Mouse (Mus musculus) right cerebral cortex, postnatal 36 days (tissue): ENCODE results near the gene Mvk.

ENCODE experiments used
- DNase-seq, 2 experiments: peaks; one replicate each; pipeline ENCODE4 v3.0.0; 2022; ENCODE audit warnings: low spot score in 2 of 2, mixed read lengths in 1 of 2

Mvk gene

DNA sequence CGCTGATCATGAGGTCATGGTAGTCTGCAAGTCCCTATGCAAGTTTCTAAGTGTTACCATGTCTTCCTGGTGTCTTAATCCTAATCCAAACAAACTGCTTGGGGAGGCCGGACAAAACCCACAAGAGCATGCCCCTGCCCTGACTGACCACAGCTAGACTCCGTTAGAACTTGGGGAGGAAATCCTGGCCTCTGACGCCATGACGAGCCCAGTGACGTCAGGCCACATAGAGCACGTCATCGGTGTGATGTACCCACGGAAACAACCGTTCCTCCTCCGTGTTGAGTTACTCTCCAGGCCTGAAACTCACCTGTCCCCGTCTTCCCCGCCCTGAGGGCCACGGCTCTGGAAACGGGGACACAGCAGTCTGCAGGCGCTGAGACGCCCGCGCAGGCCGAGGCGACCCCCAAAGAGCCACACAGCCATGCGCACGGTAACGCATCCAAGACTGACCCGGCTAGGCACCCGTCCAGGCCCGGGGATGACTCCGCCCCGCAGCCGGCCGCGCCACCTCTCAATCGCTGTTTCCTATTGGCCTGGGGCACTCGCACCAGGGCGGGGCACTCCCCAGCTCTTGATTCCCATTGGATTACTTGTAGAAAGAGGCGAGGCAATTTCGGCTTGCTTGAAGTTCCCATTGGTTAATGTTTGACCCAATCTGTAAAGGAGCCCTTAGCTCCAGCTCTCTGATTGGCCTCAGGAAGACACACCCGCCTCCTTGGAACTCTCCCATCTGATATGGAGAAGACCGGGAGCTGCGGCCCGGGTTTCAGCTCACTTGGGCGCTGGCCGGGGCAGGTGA lies at the start of gene Mvk, which contains the start of gene Mmab:
Mvk (plus strand) TSS at position 704 of the 802 bp plus-strand sequence.
Mmab (minus strand) TSS at position 495 of the 802 bp plus-strand sequence.
- DNase-seq: peak; percentile 98

DNA sequence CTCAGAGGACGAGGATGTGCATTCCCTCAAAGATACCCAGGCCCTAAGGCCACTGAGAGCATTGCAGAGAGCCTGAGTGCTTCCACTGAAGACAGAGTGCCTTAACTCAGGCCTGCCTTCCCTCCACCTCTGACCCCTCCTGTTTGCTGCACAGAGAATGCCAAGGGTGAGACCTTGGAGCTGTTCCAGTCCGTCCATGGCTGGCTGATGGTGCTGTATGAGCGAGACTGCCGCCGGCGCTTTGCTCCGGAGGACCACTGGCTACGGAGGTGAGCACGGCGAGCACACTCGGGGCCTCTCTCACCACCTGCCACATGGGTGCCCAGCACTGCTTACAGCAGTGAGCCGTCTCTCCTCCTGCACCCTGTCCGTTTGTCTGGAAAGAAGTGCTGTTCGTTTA lies 37.5 kb upstream of the Mvk start:
- no peak for DNase-seq

DNA sequence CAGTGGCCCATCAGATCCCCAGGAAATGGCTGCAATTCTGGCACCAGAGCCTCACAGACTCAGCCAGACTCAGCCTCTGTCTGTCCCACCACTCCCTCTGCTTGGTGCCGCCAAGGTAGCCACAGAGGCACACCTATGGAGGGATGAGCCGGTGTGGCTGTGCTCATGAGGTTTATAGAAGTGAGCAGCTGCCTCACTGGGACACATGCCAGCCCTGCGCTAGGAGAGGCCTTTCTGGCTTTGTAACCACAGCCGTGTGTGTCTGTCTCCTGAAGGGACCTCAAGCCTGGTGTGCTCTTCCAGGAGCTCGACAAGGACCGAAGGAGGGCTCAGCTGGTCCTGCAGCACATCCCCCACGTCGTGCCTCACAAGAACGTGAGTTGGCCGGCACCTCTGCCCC lies 36.8 kb upstream of the Mvk start:
- DNase-seq: no peak

DNA sequence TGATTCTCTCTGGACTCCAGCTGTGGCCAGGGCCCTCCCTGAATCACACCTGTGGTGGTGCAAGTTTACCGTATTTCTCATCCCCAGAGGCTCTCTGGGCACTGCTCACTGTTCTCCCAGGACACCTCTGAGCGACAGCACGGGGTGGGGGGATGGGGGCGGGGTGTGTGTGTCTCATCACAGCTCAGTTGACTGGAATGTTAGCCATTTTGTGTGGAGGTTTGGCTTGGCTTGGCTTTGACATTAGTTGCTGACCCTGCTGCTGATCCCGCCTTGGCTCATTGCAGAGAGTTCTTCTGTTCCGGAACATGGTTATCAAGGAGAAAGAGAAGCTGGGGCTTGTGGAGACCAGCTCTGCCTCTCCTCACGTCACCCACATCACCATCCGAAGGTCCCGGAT lies 36.3 kb upstream of the Mvk start:
- no peak for DNase-seq

DNA sequence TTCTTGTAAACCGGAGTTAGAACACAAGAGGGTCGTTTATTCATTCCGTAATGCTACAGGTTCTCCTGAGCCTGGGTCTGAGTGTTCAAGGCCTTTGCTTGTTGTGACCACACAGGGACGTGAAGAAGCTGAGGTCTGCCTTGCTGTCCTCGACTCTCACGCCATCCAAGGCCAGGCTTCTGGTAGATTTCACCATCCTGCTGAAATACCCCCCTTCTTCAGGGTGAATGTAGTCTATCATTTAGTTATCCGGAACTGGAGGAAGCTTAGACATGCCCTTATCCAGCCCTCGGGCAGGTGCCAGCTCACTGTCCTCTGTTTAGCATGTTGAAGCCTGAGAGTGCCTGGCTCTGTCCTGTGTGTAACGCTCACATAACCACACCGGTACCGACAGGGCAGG lies 35.2 kb upstream of the Mvk start:
- DNase-seq: no peak

DNA sequence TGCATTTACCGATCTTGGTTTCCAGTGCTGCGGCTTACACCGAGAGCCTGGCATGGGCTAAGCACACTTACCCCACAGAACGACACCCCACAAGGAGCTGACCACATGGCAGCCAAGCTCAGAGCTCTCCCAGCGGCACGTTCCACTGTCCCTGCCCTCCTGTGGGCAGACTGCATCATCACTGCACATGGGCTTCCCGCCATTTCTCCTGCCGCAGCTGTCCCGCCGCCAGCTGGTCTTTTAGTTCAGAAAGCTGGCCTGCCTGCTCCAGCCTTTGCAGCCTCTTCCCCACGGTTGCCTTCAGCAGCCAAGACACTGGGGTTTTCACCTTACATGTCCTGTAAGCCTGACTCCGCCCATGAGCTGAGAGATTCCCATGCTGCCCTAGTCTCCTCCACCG lies 33.6 kb upstream of the Mvk start:
- no peak for DNase-seq

DNA sequence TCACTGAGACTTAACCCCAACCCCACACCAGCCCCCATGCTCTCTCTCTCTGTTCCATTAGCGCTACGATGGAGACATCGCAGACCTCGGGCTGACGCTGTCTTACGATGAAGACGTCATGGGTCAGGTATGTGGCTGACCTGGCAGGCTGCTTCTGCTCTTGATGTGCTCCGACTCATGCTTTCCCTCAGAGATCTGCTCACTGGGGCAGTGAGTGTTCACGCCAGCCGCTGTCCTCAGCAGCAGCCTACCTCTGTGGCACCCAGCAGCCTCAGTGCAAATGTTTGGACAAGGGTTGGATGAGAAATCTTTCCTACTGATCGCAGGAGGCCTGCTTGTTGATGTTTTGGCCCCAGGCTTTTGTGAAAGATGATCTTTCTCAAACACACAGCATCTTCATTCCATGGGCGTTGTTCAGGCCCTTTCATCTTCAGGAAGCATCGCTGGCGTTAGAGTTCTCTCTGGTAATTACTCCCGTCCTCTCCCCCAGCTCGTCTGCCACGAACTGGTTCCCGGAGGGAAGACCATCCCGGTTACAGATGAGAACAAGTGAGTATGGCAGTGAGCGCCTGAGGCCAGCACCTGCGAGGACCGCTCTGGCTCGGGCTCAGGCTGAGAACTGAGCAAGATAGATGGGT lies 31.6 kb upstream of the Mvk start:
- DNase-seq: no peak

DNA sequence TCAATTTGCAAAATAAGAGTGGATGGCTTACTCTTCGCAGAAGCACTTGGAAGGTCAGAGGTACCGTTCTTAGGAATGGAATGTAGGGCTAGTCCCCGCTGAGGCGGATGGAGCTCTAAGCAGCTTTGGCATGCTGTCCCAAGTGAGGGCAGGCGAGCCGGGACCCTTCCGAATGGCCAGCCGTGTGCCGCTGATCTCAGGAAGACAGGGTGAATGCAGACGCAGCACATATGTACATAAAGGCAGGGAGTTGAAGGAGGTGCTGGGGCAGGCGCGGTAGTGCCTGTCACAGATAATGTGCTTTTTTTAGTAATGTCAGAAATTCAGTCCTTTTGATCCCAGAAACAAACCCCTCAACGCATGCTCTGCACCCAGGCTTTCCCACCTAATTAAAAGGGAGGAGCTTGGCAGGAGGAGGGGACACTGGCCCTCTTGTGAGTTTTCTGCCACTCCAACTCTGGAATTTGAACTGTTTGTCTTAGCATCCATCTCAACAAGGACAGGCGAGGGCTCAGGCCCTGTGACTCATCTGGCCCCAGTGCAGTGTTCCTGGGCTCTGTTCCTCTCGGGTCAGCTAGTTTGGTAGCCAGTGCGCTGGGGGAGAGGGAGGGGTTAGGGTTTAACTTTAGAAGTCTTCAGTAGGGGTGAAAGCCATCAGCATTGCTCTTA lies 30.9 kb upstream of the Mvk start:
- no peak for DNase-seq

DNA sequence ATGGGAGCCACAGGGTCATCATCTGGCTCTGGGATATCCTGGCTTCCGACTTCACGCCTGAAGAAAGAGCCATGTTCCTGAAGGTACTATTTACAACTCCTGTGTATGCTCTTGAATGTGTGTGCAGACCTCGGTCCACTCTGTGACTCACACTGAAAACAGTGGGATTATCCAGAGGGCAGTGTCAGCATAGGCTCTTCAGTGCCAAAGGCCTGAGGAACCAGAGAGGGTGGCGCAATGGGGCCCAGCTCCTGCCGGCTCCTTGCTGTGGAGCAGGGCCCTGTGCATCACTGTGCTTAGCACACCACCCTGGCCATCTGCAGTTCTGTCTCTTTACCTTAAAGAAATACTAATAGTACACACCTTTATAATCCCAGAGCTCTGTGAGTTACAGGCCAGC lies 28.5 kb upstream of the Mvk start:
- DNase-seq: no peak

DNA sequence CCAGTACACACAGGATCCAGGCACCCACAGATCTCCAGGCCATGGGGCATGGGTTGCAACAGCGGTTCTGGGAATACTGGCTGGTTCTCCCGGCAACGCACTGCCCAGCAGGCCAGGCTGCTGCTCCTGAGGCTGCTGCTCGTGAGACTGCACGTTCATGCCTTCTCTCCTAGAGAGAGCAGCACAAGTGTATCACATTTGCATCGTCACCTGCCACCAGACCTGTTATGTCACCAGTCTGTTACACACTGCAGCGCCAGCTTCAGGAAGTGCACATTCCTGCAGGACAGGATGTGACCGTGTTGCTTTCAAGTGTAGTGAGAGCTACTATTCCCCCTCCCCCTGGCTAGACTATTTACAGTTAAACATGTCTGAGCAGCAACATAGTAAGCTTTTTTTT lies 27.2 kb upstream of the Mvk start:
- no peak for DNase-seq

DNA sequence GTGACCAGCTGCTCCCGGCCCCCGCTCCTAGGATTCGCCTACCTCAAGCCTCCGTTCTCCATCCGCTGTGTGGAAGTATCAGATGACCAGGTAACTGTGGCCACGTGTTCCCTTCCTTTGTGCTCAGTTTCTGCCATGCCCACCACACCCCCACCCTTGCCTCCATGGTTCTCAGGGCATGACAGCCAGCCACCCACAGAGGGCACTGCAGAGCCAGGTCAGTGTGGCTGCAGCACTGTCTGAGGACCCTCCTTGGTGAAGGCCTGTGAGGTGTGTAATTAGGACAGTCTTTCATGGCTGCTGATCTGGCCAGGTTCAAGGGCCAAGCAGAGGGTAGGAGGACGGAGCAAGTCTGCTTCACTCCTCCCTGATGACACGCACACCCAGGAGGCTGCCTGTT lies 25.5 kb upstream of the Mvk start:
- DNase-seq: no peak

DNA sequence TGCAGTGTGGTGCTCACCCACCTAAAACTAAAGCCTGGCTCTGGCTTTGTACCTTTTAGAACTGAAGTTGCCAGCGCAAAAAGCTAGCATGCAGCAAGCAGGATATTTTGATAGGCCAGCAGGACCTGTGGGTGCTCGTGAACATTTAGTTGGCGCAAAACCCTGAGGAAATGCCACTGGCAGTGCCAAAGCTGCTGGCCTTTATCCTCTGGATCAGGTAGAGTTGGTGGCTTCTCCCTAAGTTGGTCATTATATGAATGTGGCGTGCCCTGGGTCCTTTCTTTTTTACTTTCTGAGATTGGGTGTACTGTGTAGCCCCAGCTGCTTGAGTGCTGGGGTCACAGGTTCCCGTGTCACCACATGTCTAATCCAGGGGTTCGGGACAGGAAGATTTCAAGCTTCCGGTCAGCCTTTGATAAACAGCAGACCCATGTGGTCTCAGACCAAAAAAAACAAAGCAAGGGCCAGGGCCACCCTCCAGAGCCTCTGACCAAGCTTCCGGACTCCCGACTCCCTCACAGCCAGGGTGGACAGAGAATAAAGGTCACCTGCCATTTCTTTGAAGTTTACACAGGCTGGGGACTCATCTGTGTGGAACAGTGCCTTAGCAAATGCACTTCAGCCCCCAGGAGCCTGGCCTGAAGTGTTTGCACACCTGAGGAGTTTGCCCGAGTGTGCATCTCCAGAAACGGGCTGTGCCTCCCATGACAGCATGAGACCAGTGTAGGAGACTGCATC lies 22.3 kb upstream of the Mvk start:
- no peak for DNase-seq

DNA sequence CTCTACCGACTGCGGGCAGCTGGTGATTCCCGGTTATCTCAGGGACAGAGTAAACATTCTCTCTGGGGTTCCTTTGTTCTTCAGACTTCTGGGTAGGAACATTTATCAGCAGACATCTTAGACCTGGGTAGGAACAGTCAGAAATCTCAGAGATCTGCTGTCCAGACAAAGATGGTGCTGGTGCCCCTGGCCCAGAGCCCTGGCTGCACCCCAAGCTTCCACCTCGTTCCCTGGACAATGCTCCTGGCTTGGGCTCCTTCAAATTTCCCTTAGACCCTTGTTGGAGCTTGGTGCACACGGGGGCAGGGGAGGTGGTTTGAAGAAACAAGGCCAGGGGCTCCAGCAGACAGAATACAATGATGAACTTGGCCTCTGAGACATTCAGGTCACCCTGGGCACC lies 21.5 kb upstream of the Mvk start:
- DNase-seq: no peak

DNA sequence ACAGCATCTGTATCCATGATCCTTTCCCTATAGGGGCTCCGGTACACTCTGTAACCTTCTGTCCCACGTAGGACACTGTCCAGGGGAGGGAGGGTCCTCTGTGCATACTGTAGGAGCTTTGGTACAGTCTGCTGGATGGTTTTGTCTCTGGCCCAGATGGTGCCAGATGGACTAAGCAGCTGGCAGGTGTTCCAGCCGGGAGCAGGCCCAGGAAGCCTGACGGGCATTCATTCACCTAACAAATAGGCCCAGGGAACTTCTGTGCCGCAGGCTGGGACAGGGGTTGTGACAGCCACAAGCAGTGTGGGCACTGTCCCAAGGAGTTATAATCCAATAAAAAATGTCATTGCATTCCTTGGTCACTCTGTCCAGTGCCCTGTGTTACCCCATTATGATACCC lies 20.1 kb upstream of the Mvk start:
- DNase-seq: no peak

DNA sequence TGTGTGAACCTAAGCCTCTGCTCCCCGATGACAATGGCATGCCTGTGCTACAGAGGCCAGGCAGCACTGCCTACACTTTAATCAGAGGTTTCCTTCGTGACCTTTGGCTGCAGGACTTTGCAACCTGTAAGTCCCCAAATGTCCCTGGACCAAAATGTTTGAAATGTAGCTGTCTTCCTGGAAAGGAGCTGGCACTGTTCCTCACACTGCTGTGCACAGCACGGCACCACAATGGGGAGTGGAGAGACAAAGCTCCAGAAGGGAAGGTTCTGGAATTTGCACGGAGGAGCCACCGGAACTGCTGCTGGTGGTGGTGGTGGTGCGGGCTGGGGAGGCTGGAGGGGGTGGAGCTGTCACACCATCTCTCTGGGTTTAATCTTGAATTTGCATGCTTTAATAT lies 17.3 kb upstream of the Mvk start:
- DNase-seq: no peak

DNA sequence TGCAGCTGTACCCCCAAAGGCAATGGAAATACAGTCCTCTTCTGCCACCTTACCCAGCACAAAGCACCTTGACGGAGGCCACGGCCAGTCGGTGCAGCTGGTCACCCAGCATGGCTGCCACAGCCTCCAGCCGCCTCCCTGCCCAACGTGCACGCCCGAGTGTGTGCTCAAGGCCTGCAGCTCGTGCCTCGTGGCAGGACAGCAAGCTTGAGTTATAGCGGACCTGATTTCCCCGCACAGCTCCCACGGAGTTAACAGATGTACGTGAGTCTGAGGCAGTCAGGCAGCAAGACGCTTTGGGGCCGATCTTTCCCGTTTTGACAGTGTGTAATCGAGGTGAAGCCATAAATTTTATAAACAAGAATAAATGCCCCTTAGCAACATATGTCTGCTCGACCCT lies 15.4 kb upstream of the Mvk start:
- DNase-seq: no peak

DNA sequence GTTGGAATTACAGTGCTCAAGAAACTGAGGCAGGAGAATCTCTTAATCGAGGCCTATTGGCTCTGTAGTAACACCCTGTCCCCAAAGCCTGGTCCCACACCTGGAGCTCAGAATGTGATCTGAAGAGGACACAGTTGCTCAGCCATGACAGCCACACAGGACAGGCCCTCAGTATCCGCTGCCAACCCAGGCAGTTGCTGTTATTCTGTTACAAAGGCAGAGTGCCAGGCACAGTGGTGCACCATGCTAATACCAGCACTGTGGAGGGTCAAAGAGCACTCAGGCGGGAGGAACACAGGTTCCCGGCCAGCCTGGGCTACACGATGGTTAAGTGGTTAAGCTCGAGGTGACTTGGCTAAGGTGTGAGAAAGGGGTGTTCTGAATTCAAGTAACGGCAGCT lies 14.3 kb upstream of the Mvk start:
- no peak for DNase-seq

DNA sequence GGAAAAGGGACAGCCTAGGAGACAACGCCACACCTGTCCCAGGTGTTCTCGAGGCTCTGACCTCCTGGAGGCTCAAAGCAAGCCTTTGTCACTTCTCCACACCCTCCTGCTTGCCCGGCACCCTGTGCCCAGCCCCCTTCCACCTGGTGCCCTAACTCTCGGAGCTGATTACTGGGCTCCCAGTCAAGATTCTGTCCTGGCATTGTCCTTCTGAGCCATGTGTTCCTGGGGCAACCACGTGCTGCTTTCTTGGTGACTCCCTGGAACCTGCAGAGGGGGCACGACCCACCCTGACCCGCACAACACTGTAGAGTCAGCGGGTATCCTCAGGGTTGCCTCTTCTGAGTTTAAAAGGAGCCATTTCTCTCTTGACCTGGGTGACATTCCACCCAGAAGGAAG lies 9.7 kb upstream of the Mvk start:
- DNase-seq: no peak

DNA sequence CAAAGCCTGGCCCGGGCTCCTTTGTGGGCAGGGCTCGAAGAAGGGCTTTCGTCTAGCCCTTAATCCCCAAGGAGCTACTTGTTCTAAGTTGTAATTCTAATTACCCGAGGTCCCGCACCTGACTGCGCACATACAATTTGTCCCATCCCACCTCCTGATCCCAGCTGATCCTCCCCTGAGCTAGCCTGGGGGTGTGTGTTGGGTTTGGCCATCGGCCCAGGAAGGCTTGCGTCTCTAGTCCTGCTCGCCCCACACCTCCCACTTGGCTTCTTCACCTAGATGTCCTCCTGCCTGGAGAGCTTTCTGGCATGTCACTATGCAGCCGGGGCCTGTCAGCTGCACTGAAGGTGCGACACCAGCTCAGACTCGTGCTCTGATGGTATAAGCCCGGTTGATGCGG lies 8.5 kb upstream of the Mvk start:
- DNase-seq: no peak

DNA sequence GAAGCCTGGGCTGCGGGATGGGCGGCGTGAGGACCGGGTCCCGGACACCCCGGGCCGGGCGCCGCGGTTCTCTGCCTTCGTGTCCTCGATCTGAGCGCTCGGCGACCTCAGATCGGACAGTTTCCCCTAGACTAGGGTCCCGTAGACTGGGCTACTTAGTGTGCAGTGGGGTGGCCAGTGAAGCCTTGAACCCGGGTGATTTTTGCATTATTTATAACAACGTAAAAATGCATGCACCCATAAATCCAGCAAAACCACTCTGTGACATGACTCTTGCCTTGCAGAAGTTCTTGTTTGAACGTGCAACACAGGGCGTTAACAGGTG lies 261 bp downstream of the Mvk start:
- no peak for DNase-seq

DNA sequence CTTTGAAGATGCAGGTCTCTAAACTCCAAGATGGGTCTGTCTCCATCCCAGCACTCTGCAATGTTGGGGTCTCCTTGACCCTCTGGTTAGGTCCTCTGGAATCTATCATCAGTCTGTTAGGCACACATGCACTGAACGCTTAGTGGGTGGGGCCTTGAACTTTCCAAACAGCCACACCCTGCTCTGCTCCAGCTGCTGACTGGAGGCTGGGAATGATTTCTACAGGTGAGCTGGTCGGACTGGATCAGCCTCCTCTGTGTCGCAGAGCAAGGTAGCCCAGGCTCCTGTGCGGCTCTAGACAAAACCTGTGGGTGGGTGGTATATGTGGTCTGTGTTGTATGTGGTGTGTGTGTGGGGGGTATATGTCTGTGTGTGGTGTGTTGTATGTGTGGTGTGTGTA lies 4.9 kb downstream of the Mvk start:
- DNase-seq: no peak

DNA sequence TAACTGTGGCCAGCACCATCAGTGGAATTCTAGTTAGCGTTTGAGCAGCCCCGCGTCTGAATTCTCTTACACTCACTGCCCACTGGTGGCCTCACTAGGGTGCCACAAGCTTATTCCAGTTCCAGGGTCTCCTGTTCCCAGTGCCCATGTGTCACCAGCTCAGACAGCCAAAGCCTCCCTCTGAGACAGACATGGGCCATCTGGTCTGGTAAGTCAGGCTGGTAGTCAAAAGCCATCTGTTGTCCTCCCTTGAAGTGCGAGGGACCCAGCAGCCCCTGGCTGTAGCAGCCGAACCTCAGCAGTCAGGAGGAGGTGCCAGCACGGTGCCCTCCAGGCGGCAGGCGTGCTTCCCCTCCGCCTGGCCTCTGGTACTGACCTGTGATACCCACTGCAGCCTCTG lies 12.2 kb downstream of the Mvk start:
- no peak for DNase-seq
